Mouse (Mus musculus) brain, adult 10 weeks (tissue): ENCODE data around the gene Kat2b. TPM values are rescaled to one million over a fixed set of nuclear protein-coding genes. Genes with fewer than 3 reads are reported as not detected.

Experiments
- polyA plus RNA-seq: library from polyadenylated mRNA; stranded (reverse); fragments of 350-450 nt; fragmentation: Illumina TruSeq; extraction: RNeasy Lipid Tissue Mini Kit (QIAGEN cat#74804); gene quantifications from one replicate; pipeline ENCODE4 v1.2.3, GENCODE M21; 2015; ENCODE audit warnings: low read depth, low replicate concordance

Gene Kat2b
- polyA plus RNA-seq, result 17.3 TPM

GRCm38 (mm10) chr17:53566161-53566918, at the start of gene Kat2b:
Gene Kat2b (plus strand): TSS chr17:53566861.

GRCm38 (mm10) chr17:53539351-53539750, 27.3 kb upstream of the Kat2b start, which contains the start of gene Pp2d1:
Gene Pp2d1 (minus strand): TSS chr17:53539451.

GRCm38 (mm10) chr17:53688877-53689802, 122.5 kb downstream of the Kat2b start, which contains the start of gene Sgo1:
Gene Sgo1 (minus strand): TSS chr17:53689333.

Other genes starting within 250 kb of the Kat2b start
- gene Efhb, start 103.5 kb upstream of the Kat2b start, polyA plus RNA-seq, result 0.51 TPM
- 150 TPM for gene Rab5a, start 87.6 kb upstream of the Kat2b start, polyA plus RNA-seq
- gene Pp2d1, start 27.4 kb upstream of the Kat2b start, polyA plus RNA-seq, result not detected
- gene Sgo1, start 122.5 kb downstream of the Kat2b start, polyA plus RNA-seq, result 0.24 TPM